Mouse (Mus musculus): ENCODE measurements at regions not wholly inside any gene's neighbourhood (a gene's known extent, or its start where the extent isn't known, plus 50 kb on each side); places are given as distances from the start of the nearest gene placed in this dataset.
A peak's percentile ranks its signal among the peaks of the same experiment; 100 is the strongest.

- DNase-seq (ENCODE audit: low read depth, low spot score): peak; percentile 16
Measured at GRCm38 (mm10) chr14:73952511-73952910, 291.5 kb downstream of the Gm21750 start.

GRCm38 (mm10) chr14:73978694-73979093 lies 317.7 kb downstream of the Gm21750 start:
- no peak for DNase-seq (ENCODE audit: low read depth, low spot score)

DNA sequence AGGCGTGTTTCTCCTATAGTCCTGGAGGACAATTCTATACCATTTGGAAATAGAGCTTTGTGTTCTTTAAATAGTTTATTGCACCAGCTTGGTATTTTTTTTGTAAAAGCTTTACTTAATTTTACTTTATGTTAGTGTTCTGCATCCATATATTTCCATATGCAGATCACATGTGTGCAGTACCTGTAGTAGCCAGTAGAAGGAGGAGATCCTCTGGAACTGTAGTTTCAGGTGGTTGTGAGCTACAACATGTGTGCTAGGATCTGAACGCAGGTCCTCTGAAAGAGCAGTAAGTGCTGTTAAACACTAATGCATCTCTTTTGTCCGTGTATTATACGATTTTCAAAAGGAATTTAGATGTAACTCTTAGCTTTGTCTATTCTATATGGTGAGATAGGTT lies 335.2 kb downstream of the Gm21750 start:
- no peak for DNase-seq (ENCODE audit: low read depth, low spot score)

DNA sequence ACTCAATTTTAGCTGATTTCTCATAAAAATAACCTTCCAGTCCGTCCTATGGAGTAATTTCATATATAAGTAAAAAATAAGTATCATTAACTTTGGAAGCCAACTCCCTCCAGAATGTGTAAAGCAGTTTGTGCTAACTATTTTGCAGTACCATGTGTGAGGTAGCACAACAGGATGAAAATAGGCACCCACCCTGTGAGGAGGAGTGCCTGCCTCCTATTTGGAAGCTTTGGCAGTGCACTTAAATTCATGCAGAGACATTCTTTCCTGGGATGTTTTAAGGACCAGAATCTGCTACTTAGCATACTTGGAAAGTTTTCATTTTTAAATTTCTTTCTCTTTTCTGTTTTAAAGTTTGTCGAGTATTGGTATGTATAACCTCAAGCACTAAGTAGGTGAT lies 336.8 kb downstream of the Gm21750 start:
- DNase-seq (ENCODE audit: low read depth, low spot score): no peak

DNA sequence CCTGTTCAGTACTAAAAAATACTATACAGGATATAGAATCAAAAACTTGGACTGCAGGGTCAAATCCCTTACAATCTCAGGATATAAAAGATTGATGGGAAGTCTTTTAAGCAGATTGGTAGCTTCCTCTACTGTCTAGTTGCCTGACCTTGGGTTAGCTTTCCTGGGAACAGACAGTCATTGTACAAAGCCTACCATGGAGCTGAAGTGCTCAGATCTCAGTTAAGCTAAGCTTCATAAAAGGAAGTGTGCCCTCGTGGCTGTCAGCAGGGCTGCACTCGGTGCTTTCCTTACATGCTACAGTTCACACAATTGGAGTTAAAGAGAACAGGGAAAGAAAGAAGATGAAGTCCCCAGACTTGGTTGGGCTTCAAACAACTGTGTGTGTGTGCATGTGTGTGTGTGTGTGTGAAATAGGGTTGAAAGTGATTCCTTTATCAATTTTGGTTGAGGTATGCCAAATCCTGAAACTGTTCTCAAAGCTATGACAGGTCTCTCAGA lies 338.4 kb downstream of the Gm21750 start:
- DNase-seq (ENCODE audit: low read depth, low spot score): no peak

DNA sequence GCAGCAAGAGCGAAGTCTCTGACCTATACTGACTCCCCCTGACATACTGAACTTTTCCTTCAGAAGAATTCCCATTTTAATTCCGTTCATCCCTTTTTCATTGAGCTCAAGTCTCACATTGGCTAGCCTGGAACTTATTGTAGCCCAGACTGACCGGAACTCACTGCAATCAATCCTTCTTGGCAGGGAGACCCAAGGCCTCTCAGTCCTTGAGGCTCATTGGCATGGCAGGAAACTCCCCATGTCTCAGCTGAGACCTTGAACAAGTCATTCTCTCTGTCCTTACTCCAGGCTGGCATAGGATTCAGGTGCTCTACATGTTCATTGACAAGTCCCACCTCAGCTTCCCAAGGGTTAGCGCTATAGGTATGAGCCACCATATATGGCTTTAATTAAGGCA lies 345.9 kb downstream of the Gm21750 start:
- no peak for DNase-seq (ENCODE audit: low read depth, low spot score)

- DNase-seq (ENCODE audit: low read depth, low spot score): no peak
Measured at GRCm38 (mm10) chr14:74011555-74011954, 350.5 kb downstream of the Gm21750 start.

GRCm38 (mm10) chr14:74019421-74019820 lies 358.4 kb downstream of the Gm21750 start:
- no peak for DNase-seq (ENCODE audit: low read depth, low spot score)

DNA sequence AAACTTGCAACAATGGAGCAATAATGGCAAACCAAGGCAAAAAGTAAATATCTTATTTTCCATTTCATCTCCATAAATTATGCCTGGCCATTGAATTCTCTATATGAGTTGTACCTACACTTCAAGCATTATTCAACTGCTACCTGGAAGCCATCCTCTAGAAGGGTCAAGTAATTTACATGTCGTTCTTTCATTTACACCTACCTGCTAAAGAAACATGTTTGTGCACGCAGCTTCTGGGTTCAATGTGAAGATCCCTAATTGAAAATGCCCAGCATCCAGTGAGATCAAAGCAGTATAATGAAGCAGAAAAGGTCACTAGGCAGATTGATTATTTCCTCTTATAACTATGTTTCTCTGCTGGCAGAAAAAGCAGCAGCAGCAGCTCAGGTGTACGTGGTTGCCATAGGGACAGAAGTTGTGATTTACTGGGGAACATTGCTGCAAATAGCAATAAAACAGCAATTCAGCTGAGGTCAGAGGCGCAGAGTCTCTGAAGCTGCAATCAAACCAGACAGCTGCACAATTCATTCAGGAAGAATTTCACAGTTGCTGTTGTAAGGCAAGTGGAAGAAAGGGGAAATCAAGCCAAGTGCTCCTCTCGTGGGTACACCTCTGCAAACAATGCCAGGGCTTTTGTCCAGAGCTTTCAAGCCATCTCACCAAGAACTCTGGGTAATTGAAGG lies 386.1 kb downstream of the Gm21750 start:
- no peak for DNase-seq (ENCODE audit: low read depth, low spot score)

- no peak for DNase-seq (ENCODE audit: low read depth, low spot score)
Measured at GRCm38 (mm10) chr14:74047695-74048280, 386.8 kb downstream of the Gm21750 start.

DNA sequence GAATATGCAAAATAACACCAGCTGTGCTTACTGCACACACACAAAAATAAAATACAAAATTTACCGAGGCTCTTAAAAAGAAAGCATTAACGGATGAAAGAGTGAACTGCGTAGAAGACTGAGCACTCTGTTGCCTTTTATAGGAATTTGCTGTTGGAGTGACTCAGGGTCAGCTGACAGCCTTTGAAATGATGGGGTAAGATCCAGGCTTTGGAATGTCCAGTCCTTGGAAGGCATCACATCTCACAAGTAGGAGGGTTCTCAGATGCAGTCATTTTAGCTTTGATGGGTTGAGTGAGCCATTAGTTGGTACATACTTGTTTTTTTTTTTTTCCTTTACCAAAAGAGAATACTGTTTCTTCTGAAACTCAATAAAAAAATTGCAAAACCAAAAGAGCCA lies 387.4 kb downstream of the Gm21750 start:
- no peak for DNase-seq (ENCODE audit: low read depth, low spot score)

- DNase-seq (ENCODE audit: low read depth, low spot score): no peak
Measured at GRCm38 (mm10) chr14:74066051-74066450, 405.0 kb downstream of the Gm21750 start.

- DNase-seq (ENCODE audit: low read depth, low spot score): peak; percentile 26
Measured at GRCm38 (mm10) chr14:74093016-74093415, 432.0 kb downstream of the Gm21750 start.

- no peak for DNase-seq (ENCODE audit: low read depth, low spot score)
Measured at GRCm38 (mm10) chr14:74099696-74100095, 438.7 kb downstream of the Gm21750 start.

DNA sequence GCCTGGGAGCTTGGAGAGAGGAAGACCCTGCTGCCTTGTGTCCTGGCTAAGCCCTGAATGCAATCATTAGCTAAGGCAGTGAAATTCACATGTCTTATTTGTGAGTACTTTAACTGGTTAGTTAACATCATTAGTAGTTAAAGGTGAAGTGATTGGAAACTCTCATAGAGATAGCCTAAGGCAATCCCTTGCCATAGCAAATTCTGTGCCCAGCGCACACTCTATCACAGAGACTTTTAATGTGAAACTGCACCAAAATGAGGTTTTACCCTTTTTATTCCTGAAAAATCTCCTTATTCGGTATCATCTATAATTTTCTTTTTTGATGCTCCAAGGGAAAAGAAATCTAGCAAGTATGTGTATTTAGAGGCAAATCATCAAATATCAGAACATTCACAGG lies 451.6 kb downstream of the Gm21750 start:
- no peak for DNase-seq (ENCODE audit: low read depth, low spot score)

DNA sequence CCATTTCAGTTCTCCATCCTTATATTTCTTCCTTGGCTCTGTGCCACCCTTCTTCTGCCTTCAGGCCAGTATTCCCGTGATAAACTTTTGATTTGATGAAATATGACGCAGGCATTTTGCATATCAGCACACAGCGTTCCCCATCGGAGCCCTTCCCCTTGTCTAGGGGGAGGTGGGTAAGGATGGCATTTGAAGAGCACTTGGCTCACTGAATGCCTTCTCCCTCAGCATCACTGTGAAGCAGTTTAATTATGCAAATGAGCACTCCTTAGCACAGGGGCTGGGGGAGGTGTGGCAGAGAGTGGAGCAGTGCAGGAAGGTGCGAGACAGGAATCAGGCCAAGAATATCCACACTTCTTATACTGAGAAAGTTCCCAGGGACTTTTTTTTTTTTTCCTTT lies 452.1 kb downstream of the Gm21750 start:
- DNase-seq (ENCODE audit: low read depth, low spot score): no peak

- no peak for DNase-seq (ENCODE audit: low read depth, low spot score)
Measured at GRCm38 (mm10) chr14:74113556-74113955, 452.5 kb downstream of the Gm21750 start.

DNA sequence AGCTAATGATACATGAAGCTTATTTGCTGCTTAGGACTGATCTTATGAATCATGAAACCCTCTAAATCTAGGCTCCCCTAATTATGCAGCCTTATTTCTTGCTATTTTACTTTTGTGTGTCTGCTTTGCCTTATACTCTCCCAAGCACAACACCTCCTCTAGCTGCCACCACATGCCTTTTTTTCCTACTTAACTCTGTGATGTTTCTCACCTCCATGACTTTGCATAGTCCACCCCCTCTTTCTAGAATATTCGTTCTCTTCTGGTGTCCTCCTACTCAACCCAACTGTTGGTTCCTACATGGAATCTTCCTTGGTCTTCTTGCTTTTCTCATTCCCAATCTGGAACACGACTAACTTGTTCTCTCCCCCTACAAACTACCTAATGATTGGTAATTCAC lies 456.7 kb downstream of the Gm21750 start:
- no peak for DNase-seq (ENCODE audit: low read depth, low spot score)

DNA sequence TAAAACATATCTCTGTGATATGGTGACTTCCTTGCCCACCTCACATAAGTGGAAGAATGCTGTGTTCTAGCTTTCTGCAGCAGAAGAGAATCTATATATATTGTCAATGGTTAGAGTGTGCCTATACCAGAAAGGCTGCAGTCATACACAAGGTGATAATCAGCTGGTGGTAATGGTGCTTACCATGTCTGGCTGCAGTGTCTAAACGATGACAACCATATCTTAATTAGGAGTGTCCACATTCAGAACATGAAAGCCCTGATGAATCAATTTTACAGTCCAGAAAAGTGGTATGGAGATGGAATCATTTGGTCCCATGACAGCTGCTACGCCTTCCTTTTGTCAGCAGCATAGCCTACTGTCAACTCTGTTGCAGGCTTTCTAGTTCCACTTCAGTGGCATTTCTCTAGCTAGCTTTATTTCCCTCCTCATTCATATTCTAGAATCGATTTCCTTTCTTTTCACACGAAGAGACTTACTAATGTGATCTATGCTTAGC lies 484.2 kb downstream of the Gm21750 start:
- DNase-seq (ENCODE audit: low read depth, low spot score): no peak

DNA sequence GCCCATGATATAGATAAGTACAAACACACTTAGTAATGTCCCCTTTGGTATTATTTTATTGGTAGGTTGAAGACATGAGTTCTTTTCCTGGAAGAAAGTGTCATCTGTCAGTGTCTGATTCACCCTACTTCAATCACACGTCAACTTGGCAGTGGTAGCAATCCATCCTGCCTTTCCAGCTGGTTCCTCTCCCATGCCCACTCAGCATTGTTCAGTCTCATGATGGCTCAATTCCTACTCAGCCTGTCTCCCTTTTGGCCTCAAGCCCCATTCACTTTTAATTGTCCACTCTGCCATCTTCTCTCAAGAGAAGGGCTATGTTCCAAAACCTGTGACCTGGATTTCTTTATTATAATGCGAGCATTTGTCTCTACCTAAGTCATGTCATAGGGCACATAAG lies 474.4 kb upstream of the Htr2a start:
- no peak for DNase-seq (ENCODE audit: low read depth, low spot score)

DNA sequence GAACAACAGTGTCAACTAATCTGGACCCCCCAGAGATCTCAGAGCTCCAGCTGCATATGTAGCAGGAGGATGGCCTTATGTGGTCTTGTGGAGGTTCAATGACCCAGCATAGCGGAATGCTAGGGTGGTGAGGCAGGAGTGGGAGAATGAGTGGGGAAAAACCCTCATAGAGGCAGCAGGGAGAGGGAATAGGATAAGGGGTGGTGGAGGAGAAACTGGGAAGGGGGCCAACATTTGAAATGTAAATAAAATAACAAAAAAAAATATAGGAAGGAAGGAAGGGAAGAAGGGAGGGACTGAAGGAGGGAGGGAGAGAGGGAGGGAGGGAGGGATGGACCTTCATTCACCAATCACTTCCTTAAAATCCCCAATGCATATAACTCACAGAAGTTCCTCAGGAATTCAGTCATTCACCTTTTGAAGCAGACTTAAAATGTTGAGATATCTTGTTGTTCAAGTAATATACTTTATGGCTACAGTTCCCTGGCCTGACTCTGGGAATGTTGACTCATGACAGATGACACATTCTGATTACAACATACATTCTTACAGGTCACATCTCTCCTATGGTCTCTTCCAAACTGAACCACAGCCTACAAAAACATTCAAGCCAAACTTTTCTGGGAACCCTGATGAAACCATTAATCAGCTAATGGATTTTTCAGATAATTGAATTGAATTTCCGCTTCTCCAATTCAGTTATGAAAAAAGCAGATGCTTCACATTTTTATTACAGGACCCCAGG lies 471.3 kb upstream of the Htr2a start:
- no peak for DNase-seq (ENCODE audit: low read depth, low spot score)

DNA sequence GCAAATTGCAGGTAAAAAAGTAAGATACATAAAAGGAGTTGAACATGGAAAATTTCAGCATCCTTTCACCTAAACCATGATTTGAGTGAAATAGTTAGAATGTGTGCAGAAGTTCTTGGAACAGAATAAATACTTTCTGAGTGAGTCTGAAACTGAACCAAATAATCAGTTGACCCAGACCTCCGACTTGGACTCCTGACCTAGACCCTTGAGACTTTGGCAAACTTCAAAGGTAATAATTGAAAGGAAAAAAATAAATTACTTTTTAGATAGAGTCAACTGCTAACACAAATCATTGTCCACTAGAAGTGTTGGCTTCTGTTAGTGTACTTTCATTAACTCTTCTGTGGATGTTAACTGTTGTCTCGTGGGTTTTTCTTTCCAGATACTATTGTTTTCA lies 460.6 kb upstream of the Htr2a start:
- no peak for DNase-seq (ENCODE audit: low read depth, low spot score)

GRCm38 (mm10) chr14:74182996-74183395 lies 457.6 kb upstream of the Htr2a start:
- DNase-seq (ENCODE audit: low read depth, low spot score): no peak

Data from skeletal muscle tissue, adult 2 months (tissue).